Mouse (Mus musculus): Measurements from ENCODE around the gene Sik2.

The Sik2 gene

GRCm38 (mm10) chr9:50986123-50986522 lies 22.8 kb downstream of the Sik2 start:
- DNase-seq (ENCODE audit: low spot score), result no peak

- DNase-seq (ENCODE audit: low spot score), result no peak
Measured at GRCm38 (mm10) chr9:50981499-50982190, 27.2 kb downstream of the Sik2 start.

GRCm38 (mm10) chr9:50974631-50975030 lies 34.2 kb downstream of the Sik2 start:
- DNase-seq (ENCODE audit: low spot score), result no peak

GRCm38 (mm10) chr9:50970413-50970812 lies 38.5 kb downstream of the Sik2 start:
- no peak for DNase-seq (ENCODE audit: low spot score)

- no peak for DNase-seq (ENCODE audit: low spot score)
Measured at GRCm38 (mm10) chr9:50969266-50969665, 39.6 kb downstream of the Sik2 start.

- DNase-seq (ENCODE audit: low spot score), result no peak
Measured at GRCm38 (mm10) chr9:50966277-50966676, 42.6 kb downstream of the Sik2 start.

- DNase-seq (ENCODE audit: low spot score), result no peak
Measured at GRCm38 (mm10) chr9:50965392-50965791, 43.5 kb downstream of the Sik2 start.

- DNase-seq (ENCODE audit: low spot score), result no peak
Measured at GRCm38 (mm10) chr9:50964911-50965310, 44.0 kb downstream of the Sik2 start.

GRCm38 (mm10) chr9:50957956-50958489 lies 50.9 kb downstream of the Sik2 start:
- DNase-seq (ENCODE audit: low spot score), result no peak

GRCm38 (mm10) chr9:50955176-50955575 lies 53.7 kb downstream of the Sik2 start:
- DNase-seq (ENCODE audit: low spot score), result no peak

- no peak for DNase-seq (ENCODE audit: low spot score)
Measured at GRCm38 (mm10) chr9:50948097-50948823, 60.6 kb downstream of the Sik2 start.

GRCm38 (mm10) chr9:50946338-50946737 lies 62.5 kb downstream of the Sik2 start:
- DNase-seq (ENCODE audit: low spot score), result no peak

GRCm38 (mm10) chr9:50944826-50945225 lies 64.0 kb downstream of the Sik2 start:
- DNase-seq (ENCODE audit: low spot score), result no peak

- DNase-seq (ENCODE audit: low spot score), result no peak
Measured at GRCm38 (mm10) chr9:50942711-50943110, 66.2 kb downstream of the Sik2 start.

GRCm38 (mm10) chr9:50941804-50942401 lies 67.0 kb downstream of the Sik2 start:
- DNase-seq (ENCODE audit: low spot score), result no peak

GRCm38 (mm10) chr9:50929986-50930385 lies 78.9 kb downstream of the Sik2 start:
- no peak for DNase-seq (ENCODE audit: low spot score)

- no peak for DNase-seq (ENCODE audit: low spot score)
Measured at GRCm38 (mm10) chr9:50925801-50926200, 83.1 kb downstream of the Sik2 start.

- no peak for DNase-seq (ENCODE audit: low spot score)
Measured at GRCm38 (mm10) chr9:50924454-50924853, 84.4 kb downstream of the Sik2 start.

- no peak for DNase-seq (ENCODE audit: low spot score)
Measured at GRCm38 (mm10) chr9:50922363-50923153, 86.3 kb downstream of the Sik2 start.

GRCm38 (mm10) chr9:50920933-50921895 lies 87.7 kb downstream of the Sik2 start:
- no peak for DNase-seq (ENCODE audit: low spot score)

GRCm38 (mm10) chr9:50919554-50919953 lies 89.3 kb downstream of the Sik2 start:
- no peak for DNase-seq (ENCODE audit: low spot score)

Measured in urinary bladder, postnatal 14 days (tissue).